Mouse (Mus musculus) gastrocnemius, postnatal 10 days (tissue): ENCODE data around the gene Zfp787. TPM values are rescaled to one million over a fixed set of nuclear protein-coding genes. Genes with fewer than 3 reads are reported as not detected.
"Not testable (repeated sequence)": the region's sequence is repeated elsewhere in the genome, so short reads cannot be mapped to it uniquely, and the experiment has no call there.

Experiments used
- DNase-seq: peaks from one replicate; pipeline ENCODE4 v3.0.0; 2021; ENCODE audit warnings: mixed read lengths
- total RNA-seq, 2 experiments: library from RNA; stranded (reverse); gene quantifications; 2 replicates each; pipeline ENCODE4 v1.2.3; 2021

Zfp787 gene
- total RNA-seq, 2 experiments from 2014 or later: 40.4 to 41.1 TPM

- DNase-seq: not testable (repeated sequence)
Measured at GRCm38 (mm10) chr7:6120104-6120503, 35.7 kb downstream of the Zfp787 start.

GRCm38 (mm10) chr7:6119501-6119900 lies 36.3 kb downstream of the Zfp787 start:
- DNase-seq: no peak

Other genes with a start within 250 kb of the Zfp787 start
- not detected for gene Vmn1r65, start 145.0 kb downstream of the Zfp787 start, total RNA-seq
- not detected for gene Nlrp4c, start 110.8 kb downstream of the Zfp787 start, total RNA-seq
- gene Zfp444, start 16.2 kb upstream of the Zfp787 start, total RNA-seq: 1 to 10 TPM; 7.4 to 8.1 TPM
- not detected for gene Galp, start 41.1 kb upstream of the Zfp787 start, total RNA-seq
- gene Zscan5b, start 66.3 kb upstream of the Zfp787 start, total RNA-seq: not detected
- not detected for gene Epp13, start 96.7 kb upstream of the Zfp787 start, total RNA-seq
- 1 to 10 TPM; 3.0 to 3.6 TPM for gene Zfp667, start 130.6 kb upstream of the Zfp787 start, total RNA-seq
- gene Zfp583, start 175.3 kb upstream of the Zfp787 start, total RNA-seq: 1 to 10 TPM in 1 of 2 experiments, under 1 TPM in 1; 0.47 to 1.0 TPM
- gene Gm3854, start 187.8 kb upstream of the Zfp787 start, total RNA-seq: under 1 TPM; 0.12 to 0.14 TPM
- gene Zfp78, start 207.3 kb upstream of the Zfp787 start, total RNA-seq: under 1 TPM; 0.84 to 0.92 TPM
- 1 to 10 TPM; 3.7 to 3.9 TPM for gene Zfp28, start 227.3 kb upstream of the Zfp787 start, total RNA-seq
- gene Smim17, start 242.7 kb upstream of the Zfp787 start, total RNA-seq: under 1 TPM in 1 of 2 experiments, not detected in 1; 0.77 TPM